Mouse (Mus musculus) stomach, embryonic 16.5 days (tissue): ENCODE results near the gene Pde6g. TPM values are rescaled to one million over a fixed set of nuclear protein-coding genes. Genes with fewer than 3 reads are reported as not detected.
"Not testable (repeated sequence)": the region's sequence is repeated elsewhere in the genome, so short reads cannot be mapped to it uniquely, and the experiment has no call there.

Experiments
- ATAC-seq: fragments of 200-750 bp; cut with Nextera tagmentation; 2 replicates; pipeline ENCODE4 v1.8.0; 2017; ENCODE audit warnings: moderate number of reproducible peaks, moderate TSS enrichment; ENCODE audit not compliant: insufficient read depth, low FRiP score
- H3K27ac ChIP-seq: fragments of 300-500 bp; sonication (generic); 2 replicates; pipeline ENCODE4 v1.5.1; 2014; ENCODE audit warnings: low read length
- H3K27me3 ChIP-seq: fragments of 300-500 bp; sonication (generic); 2 replicates; pipeline ENCODE4 v1.6.1; 2014; ENCODE audit warnings: low read length, control low read depth, mixed read lengths; ENCODE audit not compliant: control insufficient read depth, insufficient read depth
- H3K36me3 ChIP-seq: fragments of 300-500 bp; sonication (generic); 2 replicates; pipeline ENCODE4 v1.6.1; 2014; ENCODE audit warnings: low read length; ENCODE audit not compliant: control insufficient read depth, insufficient read depth
- H3K4me1 ChIP-seq: fragments of 300-500 bp; sonication (generic); 2 replicates; pipeline ENCODE4 v1.6.1; 2014; ENCODE audit warnings: low read length, control low read depth, mixed read lengths; ENCODE audit not compliant: control insufficient read depth, insufficient read depth
- H3K4me2 ChIP-seq: fragments of 300-500 bp; sonication (generic); 2 replicates; pipeline ENCODE4 v1.6.1; 2014; ENCODE audit warnings: low read depth, low read length, mixed read lengths
- H3K4me3 ChIP-seq: fragments of 300-500 bp; sonication (generic); replicated peaks from 2 replicates; pipeline ENCODE4 v1.5.1; 2014; ENCODE audit warnings: mild to moderate bottlenecking, low read length
- H3K9ac ChIP-seq: fragments of 300-500 bp; sonication (generic); 2 replicates; pipeline ENCODE4 v1.6.1; 2014; ENCODE audit warnings: low read length
- H3K9me3 ChIP-seq: fragments of 300-500 bp; sonication (generic); replicated peaks from 2 replicates; pipeline ENCODE4 v1.6.1; 2016; ENCODE audit warnings: low read length, control low read depth; ENCODE audit not compliant: control insufficient read depth
- WGBS: fragments of 180-500 bp; shearing (Covaris S2); extraction: QIAGEN DNeasy Blood & Tissue Kit; methylation state at CpG from one replicate; pipeline ENCODE4 v1.1.7; 2014; 5-methylcytosine and 5-hydroxymethylcytosine counted together
- polyA plus RNA-seq: library from polyadenylated mRNA; unstranded; fragments of >200 nt; fragmentation: Nextera tagmentation; extraction: Ambion mirVana; gene quantifications from 2 replicates; pipeline ENCODE4 v1.2.1, GENCODE M21; 2015

Gene Pde6g
- polyA plus RNA-seq, 1 experiment from 2014 or later: 0.30 TPM

- no peak overlapping the region for H3K4me2 ChIP-seq
- no peak for ATAC-seq
- WGBS: 91% methylated on average over 1 of the region's 1 CpGs
- no peak overlapping the region for H3K4me3 ChIP-seq
- H3K36me3 ChIP-seq: peaks cover 19% of the 10 kb centered on the region
- H3K27me3 ChIP-seq: no peaks in the 10 kb centered on the region
- H3K9me3 ChIP-seq: no peaks in the 10 kb centered on the region
- H3K9ac ChIP-seq: no peak overlapping the region
- no peak overlapping the region for H3K27ac ChIP-seq
- peaks cover 9% of the 10 kb centered on the region for H3K4me1 ChIP-seq
These were observed 34.7 kb downstream of the Pde6g start for GRCm38 (mm10) chr11:120418592-120418991.

GRCm38 (mm10) chr11:120417852-120418251 lies 35.4 kb downstream of the Pde6g start:
- Histone ChIP-seq H3K4me3 (no peak overlapping the region), H3K27ac (no peak overlapping the region), H3K4me1 (peaks cover 9% of the 10 kb centered on the region), H3K27me3 (no peaks in the 10 kb centered on the region), H3K9me3 (no peaks in the 10 kb centered on the region), H3K9ac (no peak overlapping the region), H3K36me3 (peaks cover 25% of the 10 kb centered on the region), H3K4me2 (no peak overlapping the region)
- ATAC-seq: no peak
- 90% methylated on average over 7 of the region's 7 CpGs for WGBS

- peaks cover 43% of the 10 kb centered on the region for H3K36me3 ChIP-seq
- not testable (repeated sequence) for H3K27ac ChIP-seq, H3K4me2 ChIP-seq, H3K4me1 ChIP-seq, H3K9ac ChIP-seq, H3K4me3 ChIP-seq, H3K9me3 ChIP-seq, ATAC-seq, H3K27me3 ChIP-seq
- WGBS: 95% methylated on average over 7 of the region's 10 CpGs
These were observed 39.7 kb downstream of the Pde6g start for GRCm38 (mm10) chr11:120413621-120414020.

GRCm38 (mm10) chr11:120406445-120406844 lies 46.9 kb downstream of the Pde6g start:
- H3K9ac ChIP-seq: no peak overlapping the region
- no peak for ATAC-seq
- no peak overlapping the region for H3K4me2 ChIP-seq
- no peaks in the 10 kb centered on the region for H3K27me3 ChIP-seq
- no peak overlapping the region for H3K27ac ChIP-seq
- H3K4me3 ChIP-seq: no peak overlapping the region
- H3K9me3 ChIP-seq: no peaks in the 10 kb centered on the region
- H3K36me3 ChIP-seq: peaks cover 29% of the 10 kb centered on the region
- no peaks in the 10 kb centered on the region for H3K4me1 ChIP-seq
- 89% methylated on average over 1 of the region's 1 CpGs for WGBS

- H3K27me3 ChIP-seq: no peaks in the 10 kb centered on the region
- WGBS: 90% methylated on average over 3 of the region's 3 CpGs
- no peaks in the 10 kb centered on the region for H3K4me1 ChIP-seq
- no peak overlapping the region for H3K9ac ChIP-seq
- H3K4me3 ChIP-seq: no peak overlapping the region
- H3K4me2 ChIP-seq: no peak overlapping the region
- H3K27ac ChIP-seq: no peak overlapping the region
- peaks cover 23% of the 10 kb centered on the region for H3K36me3 ChIP-seq
- no peaks in the 10 kb centered on the region for H3K9me3 ChIP-seq
- ATAC-seq: no peak
These were observed 47.4 kb downstream of the Pde6g start for GRCm38 (mm10) chr11:120405867-120406266.

GRCm38 (mm10) chr11:120404814-120405213 lies 48.5 kb downstream of the Pde6g start:
- Histone ChIP-seq H3K4me1 (no peaks in the 10 kb centered on the region), H3K27me3 (no peaks in the 10 kb centered on the region), H3K9ac (no peak overlapping the region), H3K9me3 (no peaks in the 10 kb centered on the region), H3K4me3 (no peak overlapping the region), H3K4me2 (no peak overlapping the region), H3K27ac (no peak overlapping the region), H3K36me3 (peaks cover 21% of the 10 kb centered on the region)
- ATAC-seq: no peak
- WGBS: 97% methylated on average over 1 of the region's 1 CpGs

- Histone ChIP-seq H3K4me2 (no peak overlapping the region), H3K4me3 (no peak overlapping the region), H3K4me1 (no peaks in the 10 kb centered on the region), H3K9ac (no peak overlapping the region), H3K9me3 (no peaks in the 10 kb centered on the region), H3K27ac (no peak overlapping the region), H3K27me3 (no peaks in the 10 kb centered on the region), H3K36me3 (peaks cover 11% of the 10 kb centered on the region; the same call in 1 of the 2 replicates)
- WGBS: 90% methylated on average over 2 of the region's 2 CpGs
- no peak for ATAC-seq
These were observed 54.0 kb downstream of the Pde6g start for GRCm38 (mm10) chr11:120399319-120399718.

Other genes with a start within 250 kb of the Pde6g start
- 4.5 and 5.6 TPM in 2 replicates for gene Bahcc1, start 220.6 kb downstream of the Pde6g start, polyA plus RNA-seq
- 2,700 and 3,060 TPM in 2 replicates for gene Actg1, start 105.0 kb downstream of the Pde6g start, polyA plus RNA-seq
- gene Fscn2, start 92.0 kb downstream of the Pde6g start, polyA plus RNA-seq: 0.44 and 0.80 TPM in 2 replicates
- 34.5 and 36.1 TPM in 2 replicates for gene Faap100, start 74.7 kb downstream of the Pde6g start, polyA plus RNA-seq
- 22.8 and 23.5 TPM in 2 replicates for gene Nploc4, start 15.8 kb downstream of the Pde6g start, polyA plus RNA-seq
- not detected in 2 replicates for gene Tspan10, start 10.9 kb downstream of the Pde6g start, polyA plus RNA-seq
- gene Oxld1, start 4.6 kb upstream of the Pde6g start, polyA plus RNA-seq: 14.0 TPM in 2 replicates
- 28.9 and 33.7 TPM in 2 replicates for gene Ccdc137, start 4.6 kb upstream of the Pde6g start, polyA plus RNA-seq
- gene Arl16, start 14.1 kb upstream of the Pde6g start, polyA plus RNA-seq: 35.6 and 38.1 TPM in 2 replicates
- 140 and 145 TPM in 2 replicates for gene Mrpl12, start 31.1 kb upstream of the Pde6g start, polyA plus RNA-seq
- 73.9 and 75.8 TPM in 2 replicates for gene Slc25a10, start 38.3 kb upstream of the Pde6g start, polyA plus RNA-seq
- 2.2 and 3.0 TPM in 2 replicates for gene Gcgr, start 77.2 kb upstream of the Pde6g start, polyA plus RNA-seq
- gene Mcrip1, start 96.2 kb upstream of the Pde6g start, polyA plus RNA-seq: 152 and 171 TPM in 2 replicates
- 2.9 TPM in 1 of 2 replicates, not detected in the other for gene Ppp1r27, start 97.6 kb upstream of the Pde6g start, polyA plus RNA-seq
- gene P4hb, start 119.8 kb upstream of the Pde6g start, polyA plus RNA-seq: 1,026 and 1,183 TPM in 2 replicates
- gene Arhgdia, start 128.1 kb upstream of the Pde6g start, polyA plus RNA-seq: 543 and 584 TPM in 2 replicates
- 37.0 and 55.5 TPM in 2 replicates for gene Alyref, start 144.9 kb upstream of the Pde6g start, polyA plus RNA-seq
- gene Anapc11, start 144.9 kb upstream of the Pde6g start, polyA plus RNA-seq: 176 and 181 TPM in 2 replicates
- gene Npb, start 155.0 kb upstream of the Pde6g start, polyA plus RNA-seq: 14.9 and 19.1 TPM in 2 replicates
- 185 and 197 TPM in 2 replicates for gene Pcyt2, start 164.4 kb upstream of the Pde6g start, polyA plus RNA-seq
- gene Sirt7, start 171.7 kb upstream of the Pde6g start, polyA plus RNA-seq: 36.6 and 37.7 TPM in 2 replicates
- 19.5 and 22.1 TPM in 2 replicates for gene Mafg, start 180.1 kb upstream of the Pde6g start, polyA plus RNA-seq
- gene Pycr1, start 190.3 kb upstream of the Pde6g start, polyA plus RNA-seq: 37.8 and 38.0 TPM in 2 replicates
- 1.4 TPM in 1 of 2 replicates, not detected in the other for gene Myadml2, start 194.7 kb upstream of the Pde6g start, polyA plus RNA-seq
- 2.1 and 2.5 TPM in 2 replicates for gene Notum, start 207.7 kb upstream of the Pde6g start, polyA plus RNA-seq
- 102 and 104 TPM in 2 replicates for gene Aspscr1, start 219.5 kb upstream of the Pde6g start, polyA plus RNA-seq